Mouse (Mus musculus): ENCODE measurements at regions not wholly inside any gene's neighbourhood (a gene's known extent, or its start where the extent isn't known, plus 50 kb on each side); places are given as distances from the start of the nearest gene placed in this dataset.

GRCm38 (mm10) chr1:23231522-23231921, 129.5 kb upstream of the 4933415F23Rik start:
- no peak overlapping the region for H3K9ac ChIP-seq (ENCODE audit: low read depth, poor library complexity, severe bottlenecking)
- H3K27ac ChIP-seq (ENCODE audit: insufficient read depth, low read length), result no peak overlapping the region
- no peaks in the 10 kb centered on the region for H3K36me3 ChIP-seq (ENCODE audit: control insufficient read depth, insufficient read depth, low read length, poor library complexity, severe bottlenecking)
- H3K9me3 ChIP-seq (replicated peaks; ENCODE audit: control insufficient read depth, insufficient read depth, low read length, poor library complexity, severe bottlenecking), result no peaks in the 10 kb centered on the region; the same call in 1 of the 2 replicates
- no peak for TF ChIP-seq EP300 (IDR thresholded peaks at IDR 0.05; ENCODE audit: insufficient read depth, low read depth, low read length)
- no peak for TF ChIP-seq CTCF (IDR thresholded peaks at IDR 0.05; ENCODE audit: low read depth, low read length)
- TF ChIP-seq POLR2A (IDR thresholded peaks at IDR 0.05; ENCODE audit: insufficient read depth, low read length), result no peak
- H3K4me3 ChIP-seq (ENCODE audit: low read depth, low read length), result no peak overlapping the region
- H3K4me1 ChIP-seq (ENCODE audit: control insufficient read depth, insufficient read depth, low read length), result no peaks in the 10 kb centered on the region
- no peaks in the 10 kb centered on the region for H3K27me3 ChIP-seq (ENCODE audit: control insufficient read depth, insufficient read depth, low read length, poor library complexity, severe bottlenecking)

- H3K9ac ChIP-seq (ENCODE audit: low read depth, poor library complexity, severe bottlenecking), result no peak overlapping the region
- H3K4me3 ChIP-seq (ENCODE audit: low read depth, low read length), result no peak overlapping the region
- H3K36me3 ChIP-seq (ENCODE audit: control insufficient read depth, insufficient read depth, low read length, poor library complexity, severe bottlenecking), result no peaks in the 10 kb centered on the region
Measured at GRCm38 (mm10) chr1:23228478-23228877, 126.4 kb upstream of the 4933415F23Rik start.

GRCm38 (mm10) chr1:23214462-23215158, 112.6 kb upstream of the 4933415F23Rik start:
- H3K36me3 ChIP-seq (ENCODE audit: control insufficient read depth, insufficient read depth, low read length, poor library complexity, severe bottlenecking), result no peaks in the 10 kb centered on the region
- H3K4me3 ChIP-seq (ENCODE audit: low read depth, low read length), result no peak overlapping the region
- no peaks in the 10 kb centered on the region for H3K9me3 ChIP-seq (replicated peaks; ENCODE audit: control insufficient read depth, insufficient read depth, low read length, poor library complexity, severe bottlenecking)
- no peaks in the 10 kb centered on the region for H3K4me1 ChIP-seq (ENCODE audit: control insufficient read depth, insufficient read depth, low read length)
- H3K27me3 ChIP-seq (ENCODE audit: control insufficient read depth, insufficient read depth, low read length, poor library complexity, severe bottlenecking), result no peaks in the 10 kb centered on the region
- no peak overlapping the region for H3K27ac ChIP-seq (ENCODE audit: insufficient read depth, low read length)
- TF ChIP-seq POLR2A (IDR thresholded peaks at IDR 0.05; ENCODE audit: insufficient read depth, low read length) (no peak), EP300 (IDR thresholded peaks at IDR 0.05; ENCODE audit: insufficient read depth, low read depth, low read length) (no peak), CTCF (IDR thresholded peaks at IDR 0.05; ENCODE audit: low read depth, low read length) (no peak)
- H3K9ac ChIP-seq (ENCODE audit: low read depth, poor library complexity, severe bottlenecking), result no peak overlapping the region

More at GRCm38 (mm10) chr1:23228478-23228877, 126.4 kb upstream of the 4933415F23Rik start:
- TF ChIP-seq EP300 (IDR thresholded peaks at IDR 0.05; ENCODE audit: insufficient read depth, low read depth, low read length) (no peak), POLR2A (IDR thresholded peaks at IDR 0.05; ENCODE audit: insufficient read depth, low read length) (no peak), CTCF (IDR thresholded peaks at IDR 0.05; ENCODE audit: low read depth, low read length) (no peak)
- no peaks in the 10 kb centered on the region for H3K27me3 ChIP-seq (ENCODE audit: control insufficient read depth, insufficient read depth, low read length, poor library complexity, severe bottlenecking)
- no peak overlapping the region for H3K27ac ChIP-seq (ENCODE audit: insufficient read depth, low read length)
- H3K4me1 ChIP-seq (ENCODE audit: control insufficient read depth, insufficient read depth, low read length), result no peaks in the 10 kb centered on the region
- no peaks in the 10 kb centered on the region for H3K9me3 ChIP-seq (replicated peaks; ENCODE audit: control insufficient read depth, insufficient read depth, low read length, poor library complexity, severe bottlenecking)

GRCm38 (mm10) chr1:23207843-23208242, 105.8 kb upstream of the 4933415F23Rik start:
- H3K4me3 ChIP-seq (ENCODE audit: low read depth, low read length), result no peak overlapping the region

GRCm38 (mm10) chr1:23207024-23207423, 105.0 kb upstream of the 4933415F23Rik start:
- Histone ChIP-seq H3K27me3 (ENCODE audit: control insufficient read depth, insufficient read depth, low read length, poor library complexity, severe bottlenecking) (no peaks in the 10 kb centered on the region), H3K9ac (ENCODE audit: low read depth, poor library complexity, severe bottlenecking) (no peak overlapping the region), H3K36me3 (ENCODE audit: control insufficient read depth, insufficient read depth, low read length, poor library complexity, severe bottlenecking) (no peaks in the 10 kb centered on the region), H3K9me3 (replicated peaks; ENCODE audit: control insufficient read depth, insufficient read depth, low read length, poor library complexity, severe bottlenecking) (no peaks in the 10 kb centered on the region), H3K27ac (ENCODE audit: insufficient read depth, low read length) (no peak overlapping the region), H3K4me1 (ENCODE audit: control insufficient read depth, insufficient read depth, low read length) (no peaks in the 10 kb centered on the region), H3K4me3 (ENCODE audit: low read depth, low read length) (no peak overlapping the region)
- no peak for TF ChIP-seq POLR2A (IDR thresholded peaks at IDR 0.05; ENCODE audit: insufficient read depth, low read length)
- TF ChIP-seq EP300 (IDR thresholded peaks at IDR 0.05; ENCODE audit: insufficient read depth, low read depth, low read length), result no peak
- no peak for TF ChIP-seq CTCF (IDR thresholded peaks at IDR 0.05; ENCODE audit: low read depth, low read length)

More at GRCm38 (mm10) chr1:23207843-23208242, 105.8 kb upstream of the 4933415F23Rik start:
- TF ChIP-seq EP300 (IDR thresholded peaks at IDR 0.05; ENCODE audit: insufficient read depth, low read depth, low read length) (no peak), CTCF (IDR thresholded peaks at IDR 0.05; ENCODE audit: low read depth, low read length) (no peak), POLR2A (IDR thresholded peaks at IDR 0.05; ENCODE audit: insufficient read depth, low read length) (no peak)
- H3K9ac ChIP-seq (ENCODE audit: low read depth, poor library complexity, severe bottlenecking), result no peak overlapping the region
- no peaks in the 10 kb centered on the region for H3K27me3 ChIP-seq (ENCODE audit: control insufficient read depth, insufficient read depth, low read length, poor library complexity, severe bottlenecking)
- no peaks in the 10 kb centered on the region for H3K9me3 ChIP-seq (replicated peaks; ENCODE audit: control insufficient read depth, insufficient read depth, low read length, poor library complexity, severe bottlenecking)
- no peaks in the 10 kb centered on the region for H3K4me1 ChIP-seq (ENCODE audit: control insufficient read depth, insufficient read depth, low read length)
- H3K36me3 ChIP-seq (ENCODE audit: control insufficient read depth, insufficient read depth, low read length, poor library complexity, severe bottlenecking), result no peaks in the 10 kb centered on the region
- no peak overlapping the region for H3K27ac ChIP-seq (ENCODE audit: insufficient read depth, low read length)
